Mouse (Mus musculus): ENCODE results near the gene Adamtsl5.

DNA sequence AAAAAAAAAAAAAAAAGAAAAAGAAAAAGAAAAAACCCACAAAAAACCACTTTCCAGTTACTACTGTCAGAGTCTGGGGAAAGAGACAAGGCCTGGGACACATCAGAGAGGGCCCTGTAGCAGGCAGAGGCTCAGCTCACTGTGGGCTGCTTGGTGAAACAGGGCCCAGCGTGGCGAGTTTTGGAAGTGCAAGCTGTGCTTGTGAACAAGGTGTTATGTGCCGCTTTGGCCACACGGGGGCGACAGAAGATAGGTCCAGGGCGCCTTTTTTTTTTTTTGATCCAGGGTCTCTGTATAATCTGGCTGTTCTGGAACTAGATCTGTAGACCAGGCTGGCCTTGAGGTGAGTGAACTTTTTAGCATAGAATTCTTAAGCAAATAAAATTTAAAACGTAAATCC lies 27.9 kb upstream of the Adamtsl5 start:
- TF ChIP-seq CTCF (IDR thresholded peaks at IDR 0.05; ENCODE audit: borderline replicate concordance, insufficient read depth, low read depth, low read length) (peak; percentile 96), POLR2A (IDR thresholded peaks at IDR 0.05; ENCODE audit: borderline replicate concordance, insufficient read depth, low read length) (no peak)
